Mouse (Mus musculus) C3H10T1/2 (cell line): ENCODE data around the gene Fcrlb. TPM values are rescaled to one million over a fixed set of nuclear protein-coding genes. Genes with fewer than 3 reads are reported as not detected.

Experiments
- polyA plus RNA-seq, 2 experiments: library from polyadenylated mRNA; unstranded; fragments of >200 nt; fragmentation: generic; extraction: Trizol; gene quantifications; one replicate each; pipeline ENCODE4 v1.2.1; 2012; ENCODE audit warnings: missing spikeins in 2 of 2

The Fcrlb gene
- polyA plus RNA-seq = under 1 TPM in 1 of 2 experiments, not detected in 1; 0.13 TPM

DNA sequence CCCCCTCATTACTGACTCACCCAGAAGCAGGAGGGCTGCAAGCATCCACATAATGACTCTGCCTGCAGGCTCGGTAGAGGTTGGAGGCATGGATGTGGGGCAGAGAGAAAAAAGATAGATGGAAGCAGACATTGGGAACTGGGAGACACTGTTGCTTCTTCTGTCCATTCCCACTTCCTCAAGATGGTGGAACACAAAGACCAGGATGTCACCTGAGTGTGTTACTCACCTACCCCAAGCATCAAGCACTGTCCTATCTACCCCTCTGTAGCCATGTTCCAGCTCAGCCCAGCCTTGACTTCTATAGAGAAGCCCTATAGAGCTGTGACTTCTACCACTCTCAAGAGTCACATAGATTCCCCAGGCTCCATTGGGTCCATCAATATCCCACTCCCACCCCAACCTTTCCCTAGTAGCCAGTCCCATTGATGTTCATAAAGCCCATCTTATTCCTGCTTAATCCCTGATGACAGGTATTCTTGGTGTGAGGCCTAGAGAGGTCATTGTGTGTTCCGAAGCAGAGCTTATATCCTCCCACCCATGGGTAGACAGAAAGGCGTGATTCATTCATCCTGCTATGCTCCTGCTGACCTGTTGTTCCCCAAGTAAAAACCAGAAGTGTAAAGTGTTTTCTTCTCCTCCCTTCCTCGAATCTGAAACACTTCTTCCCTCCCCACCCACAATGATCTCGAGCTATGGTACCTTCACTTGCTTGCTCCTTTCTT is at the start of gene Fcrlb:
Gene Fcrlb (minus strand): TSS at position 51 of the 725 bp plus-strand sequence.

GRCm38 (mm10) chr1:170927378-170927777 is 14.6 kb upstream of the Fcrlb start, which contains the start of gene Fcrla:
Fcrla (minus strand) TSS chr1:170927583.

DNA sequence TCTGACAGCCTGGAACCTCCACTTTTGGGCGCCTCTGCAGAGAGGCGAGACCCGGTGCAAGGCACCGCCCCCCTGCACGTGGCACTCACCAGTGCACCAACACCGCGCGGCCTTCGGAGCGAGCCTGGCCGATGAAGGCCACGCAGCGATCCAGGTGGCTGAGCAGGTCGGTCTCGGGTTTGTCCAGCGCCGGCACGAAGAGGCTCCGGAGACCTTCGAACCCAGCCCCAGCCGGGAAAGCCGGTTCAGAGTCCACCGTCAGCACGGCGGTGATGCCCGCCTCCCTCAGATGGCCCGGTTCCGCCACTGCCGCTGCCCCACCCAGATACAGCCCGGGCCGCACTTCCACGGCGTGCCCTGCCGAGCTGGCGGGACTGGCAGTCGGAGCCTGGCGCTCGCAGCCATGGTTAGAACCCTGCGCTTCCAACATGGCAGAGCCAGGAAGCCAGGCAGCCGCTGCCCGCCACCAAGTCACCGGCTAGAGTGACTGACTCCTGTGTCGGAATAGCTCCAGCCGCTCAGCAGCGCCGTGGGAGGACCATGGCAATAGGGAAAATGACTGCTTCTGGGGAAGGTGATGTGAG is 27.7 kb downstream of the Fcrlb start, which contains the start of the genes Gm26620 and Dusp12:
Gene Gm26620 (plus strand): TSS at position 88 of the 584 bp plus-strand sequence.
Gene Dusp12 (minus strand): TSS at position 563 of the 584 bp plus-strand sequence.

DNA sequence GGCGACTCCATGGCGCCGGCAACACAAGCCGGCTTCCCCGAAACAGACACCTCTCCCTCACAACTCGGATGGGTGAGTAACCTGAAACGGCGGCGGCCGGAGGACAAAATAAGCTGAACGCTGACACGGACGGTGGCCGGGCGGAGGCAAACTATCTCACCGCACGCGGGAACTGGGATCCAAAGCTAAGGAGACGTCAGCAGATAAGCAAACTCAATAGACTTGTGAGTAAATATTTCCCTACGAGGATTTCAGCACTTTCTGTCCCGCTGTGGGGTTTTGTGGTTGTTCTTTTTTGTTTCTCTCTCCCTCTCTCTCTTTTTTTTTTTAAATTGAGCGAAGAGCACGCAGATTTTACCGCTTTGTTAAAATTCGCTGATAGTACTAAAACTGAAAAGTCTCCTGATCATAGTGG is 45.0 kb downstream of the Fcrlb start, which contains the start of gene Atf6:
Gene Atf6 (minus strand): TSS at position 81 of the 415 bp plus-strand sequence.

Other genes starting within 250 kb of the Fcrlb start
- gene Atf6, start 45.2 kb downstream of the Fcrlb start, polyA plus RNA-seq = 1 to 10 TPM in 1 of 2 experiments, under 1 TPM in 1; 0.78 to 5.4 TPM
- gene Gm26620, start 27.9 kb downstream of the Fcrlb start, polyA plus RNA-seq = under 1 TPM; 0.05 to 0.15 TPM
- 10 to 100 TPM; 15.0 to 25.0 TPM for gene Dusp12, start 27.4 kb downstream of the Fcrlb start, polyA plus RNA-seq
- gene Fcrla, start 14.6 kb upstream of the Fcrlb start, polyA plus RNA-seq = not detected
- gene Fcgr2b, start 63.6 kb upstream of the Fcrlb start, polyA plus RNA-seq = not detected
- gene Fcgr4, start 106.0 kb upstream of the Fcrlb start, polyA plus RNA-seq = 1 to 10 TPM in 1 of 2 experiments, under 1 TPM in 1; 0.23 to 2.7 TPM
- gene Fcgr3, start 152.0 kb upstream of the Fcrlb start, polyA plus RNA-seq = not detected
- 1 to 10 TPM in 1 of 2 experiments, under 1 TPM in 1; 0.47 to 2.7 TPM for gene Cfap126, start 201.0 kb upstream of the Fcrlb start, polyA plus RNA-seq
- gene Sdhc, start 237.7 kb upstream of the Fcrlb start, polyA plus RNA-seq = 100 to 1,000 TPM in 1 of 2 experiments, 10 to 100 TPM in 1; 72.7 to 128 TPM
- gene Mpz, start 237.8 kb upstream of the Fcrlb start, polyA plus RNA-seq = under 1 TPM; 0.07 to 0.42 TPM